Mouse (Mus musculus): ENCODE results near the gene Rpgrip1l. TPM values are rescaled to one million over a fixed set of nuclear protein-coding genes. Genes with fewer than 3 reads are reported as not detected.

The Rpgrip1l gene
- polyA plus RNA-seq, 1 experiment from 2014 or later = 13.6 TPM

DNA sequence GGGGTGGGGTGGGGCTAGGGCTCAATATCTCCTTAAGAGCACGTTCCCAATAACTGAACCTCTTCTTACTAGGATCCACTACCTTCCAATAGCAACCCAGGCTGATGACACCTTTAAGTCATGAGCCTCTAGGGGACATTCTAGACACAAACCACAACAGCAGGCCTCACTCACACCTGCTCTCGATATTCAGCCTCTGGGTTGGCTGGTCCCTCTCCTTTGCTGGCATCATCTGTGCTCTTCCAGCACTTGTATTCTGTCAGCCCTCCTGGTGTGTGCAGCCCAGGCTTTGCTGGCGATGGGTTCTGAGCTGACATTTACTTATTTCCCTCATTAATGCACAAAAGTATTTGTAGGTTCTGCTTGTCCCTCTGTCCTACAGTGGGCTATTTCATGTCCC lies 98.8 kb downstream of the Rpgrip1l start:
- Histone ChIP-seq H3K9me3 (no peaks in the 10 kb centered on the region), H3K4me1 (no peaks in the 10 kb centered on the region), H3K4me2 (replicated peaks) (no peak overlapping the region), H3K27me3 (no peaks in the 10 kb centered on the region), H3K4me3 (no peak overlapping the region), H3K9ac (replicated peaks) (no peak overlapping the region), H3K36me3 (no peaks in the 10 kb centered on the region), H3K27ac (replicated peaks) (no peak overlapping the region)
- no peak for ATAC-seq (replicated peaks)
- WGBS = 75% methylated on average over 3 of the region's 3 CpGs

DNA sequence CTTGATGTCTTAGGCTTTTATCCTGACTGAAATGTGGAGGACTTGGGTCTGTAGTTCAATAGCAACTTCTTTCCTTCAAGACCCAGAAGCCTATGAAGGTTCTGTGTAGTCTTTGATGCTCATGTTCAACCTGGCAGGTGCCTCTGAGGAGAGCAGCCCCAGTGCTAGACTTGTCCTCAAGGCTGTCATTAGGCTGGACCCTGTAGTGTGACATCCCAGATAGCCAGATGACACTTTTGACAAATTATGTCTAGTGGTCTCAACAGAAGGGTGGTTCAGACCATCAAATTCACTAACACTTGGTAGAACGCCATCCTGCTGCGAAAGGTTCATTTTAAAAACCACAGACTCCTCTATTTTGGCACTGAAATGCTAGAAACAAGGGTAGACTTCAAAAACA lies 100.1 kb downstream of the Rpgrip1l start:
- Histone ChIP-seq H3K4me2 (replicated peaks) (no peak overlapping the region), H3K4me1 (no peaks in the 10 kb centered on the region), H3K9ac (replicated peaks) (no peak overlapping the region), H3K4me3 (no peak overlapping the region), H3K27ac (replicated peaks) (no peak overlapping the region), H3K36me3 (no peaks in the 10 kb centered on the region), H3K27me3 (no peaks in the 10 kb centered on the region), H3K9me3 (no peaks in the 10 kb centered on the region)
- ATAC-seq (replicated peaks) = no peak
- WGBS = 77% methylated on average over 2 of the region's 2 CpGs

DNA sequence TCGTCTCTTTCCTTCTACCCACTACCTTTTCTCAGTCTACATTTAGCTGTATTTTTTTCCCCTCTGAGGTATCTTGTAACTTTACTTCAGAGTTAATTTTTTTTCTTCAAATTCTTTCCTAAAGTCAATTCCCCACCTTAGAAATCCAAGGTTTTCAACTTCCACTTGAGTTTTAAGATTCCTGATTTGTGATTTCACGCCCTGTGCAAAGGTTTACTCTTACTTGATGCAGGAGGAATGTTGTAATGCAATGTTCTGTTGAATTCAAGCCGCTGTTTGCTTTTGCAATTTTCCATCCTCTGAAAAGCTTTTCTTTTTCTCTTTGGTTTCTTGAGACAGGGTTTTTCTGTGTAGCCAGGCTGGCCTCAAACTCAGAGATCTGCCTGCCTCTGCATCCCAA lies 103.4 kb downstream of the Rpgrip1l start:
- no peaks in the 10 kb centered on the region for H3K4me1 ChIP-seq
- no peak overlapping the region for H3K4me2 ChIP-seq (replicated peaks)
- no peak overlapping the region for H3K4me3 ChIP-seq
- no peaks in the 10 kb centered on the region for H3K36me3 ChIP-seq
- H3K27me3 ChIP-seq = no peaks in the 10 kb centered on the region
- no peaks in the 10 kb centered on the region for H3K9me3 ChIP-seq
- ATAC-seq (replicated peaks) = no peak
- WGBS = 84% methylated on average over 3 of the region's 3 CpGs
- no peak overlapping the region for H3K27ac ChIP-seq (replicated peaks)
- H3K9ac ChIP-seq (replicated peaks) = no peak overlapping the region

DNA sequence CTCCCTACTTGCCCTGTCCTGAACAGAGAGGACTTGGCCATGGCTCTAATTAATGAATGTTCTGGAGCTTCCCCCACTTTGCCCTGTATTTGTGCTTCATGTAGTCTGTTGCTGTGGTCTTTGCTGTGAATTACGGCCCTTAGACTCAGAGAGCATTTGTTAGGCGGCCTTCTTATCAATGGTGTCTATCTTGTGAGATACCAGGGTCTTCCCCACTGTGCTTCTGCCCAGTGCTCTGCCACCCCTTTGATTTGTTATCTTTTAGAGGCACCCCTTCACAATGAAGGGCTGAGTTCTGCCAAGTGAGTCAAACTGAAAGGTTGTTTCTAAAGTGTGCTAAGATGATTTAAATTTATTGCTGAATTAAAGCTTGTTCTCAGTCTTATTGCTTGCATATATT lies 105.4 kb downstream of the Rpgrip1l start:
- H3K9me3 ChIP-seq = no peaks in the 10 kb centered on the region
- H3K4me1 ChIP-seq = no peaks in the 10 kb centered on the region
- no peak overlapping the region for H3K4me2 ChIP-seq (replicated peaks)
- ATAC-seq (replicated peaks) = no peak
- H3K36me3 ChIP-seq = no peaks in the 10 kb centered on the region
- no peaks in the 10 kb centered on the region for H3K27me3 ChIP-seq
- WGBS = 75% methylated on average over 2 of the region's 2 CpGs
- H3K4me3 ChIP-seq = no peak overlapping the region
- H3K27ac ChIP-seq (replicated peaks) = no peak overlapping the region
- H3K9ac ChIP-seq (replicated peaks) = no peak overlapping the region

DNA sequence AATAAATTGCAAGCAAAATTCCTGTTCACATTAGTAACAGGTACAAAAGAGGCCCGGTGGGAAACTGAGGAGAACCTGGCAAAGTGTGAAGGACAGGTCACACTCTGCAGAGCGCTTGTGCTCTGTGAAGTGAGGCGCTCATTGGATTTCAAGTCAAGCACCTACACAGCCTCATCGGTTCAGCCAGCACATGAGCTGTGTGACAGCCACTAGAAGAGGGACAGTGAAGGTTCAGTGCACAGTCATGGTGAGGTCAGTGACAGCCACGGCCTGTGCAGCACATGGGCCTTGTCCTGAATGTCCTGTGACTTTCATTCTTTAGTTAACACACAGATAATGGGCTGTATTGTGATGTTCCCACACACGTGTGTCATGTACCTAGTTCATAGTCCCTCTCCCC lies 107.2 kb downstream of the Rpgrip1l start:
- WGBS = 78% methylated on average over 6 of the region's 6 CpGs
- Histone ChIP-seq H3K27me3 (no peaks in the 10 kb centered on the region), H3K4me3 (no peak overlapping the region), H3K4me1 (no peaks in the 10 kb centered on the region), H3K9me3 (no peaks in the 10 kb centered on the region), H3K9ac (replicated peaks) (no peak overlapping the region), H3K36me3 (no peaks in the 10 kb centered on the region), H3K27ac (replicated peaks) (no peak overlapping the region), H3K4me2 (replicated peaks) (no peak overlapping the region)
- no peak for ATAC-seq (replicated peaks)

DNA sequence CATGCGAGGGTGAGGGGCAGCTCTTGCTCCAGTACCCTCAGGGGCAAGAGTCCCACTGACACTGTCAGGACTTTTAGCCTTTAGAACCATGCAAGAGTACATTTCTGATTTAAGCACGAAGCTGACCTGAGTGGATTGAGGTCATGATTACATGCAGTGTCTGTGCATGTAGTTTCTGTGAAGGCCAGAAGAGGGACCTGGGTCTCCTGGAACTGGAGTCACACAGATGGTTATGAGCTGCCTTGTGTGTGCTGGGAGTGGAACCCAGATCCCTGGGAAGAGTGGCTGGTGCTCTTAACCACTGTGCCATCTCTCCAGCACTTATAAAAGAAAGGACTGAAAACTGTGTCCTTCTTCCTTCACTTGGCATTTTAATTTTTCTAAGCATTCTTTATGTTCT lies 111.9 kb downstream of the Rpgrip1l start:
- Histone ChIP-seq H3K9ac (replicated peaks) (no peak overlapping the region), H3K4me1 (no peaks in the 10 kb centered on the region), H3K4me2 (replicated peaks) (no peak overlapping the region), H3K27ac (replicated peaks) (no peak overlapping the region), H3K9me3 (no peaks in the 10 kb centered on the region), H3K36me3 (no peaks in the 10 kb centered on the region), H3K4me3 (no peak overlapping the region), H3K27me3 (no peaks in the 10 kb centered on the region)
- no peak for ATAC-seq (replicated peaks)
- 74% methylated on average over 2 of the region's 2 CpGs for WGBS

DNA sequence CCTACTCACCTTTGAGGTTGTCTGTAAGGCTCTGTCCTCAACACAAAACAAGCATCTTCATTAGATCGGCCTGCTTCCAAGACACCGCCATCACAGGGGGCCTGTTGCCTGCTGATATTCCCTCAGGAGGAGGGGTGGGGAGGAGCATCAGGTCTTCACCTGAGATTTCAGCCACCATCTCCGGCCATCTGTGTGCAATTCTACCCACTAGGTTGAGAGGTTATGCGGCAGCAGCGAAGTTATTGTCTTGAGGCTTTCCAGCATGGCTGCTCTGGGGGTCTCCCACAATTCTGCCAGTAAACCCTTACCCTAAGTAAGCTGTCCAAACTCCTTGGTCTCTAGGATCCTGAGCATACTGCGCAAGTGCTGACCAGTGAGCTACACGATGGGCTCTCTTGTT lies 113.2 kb downstream of the Rpgrip1l start, which contains the start of gene Aktip:
TSS of gene Aktip (minus strand) at position 101 of the 400 bp plus-strand sequence.
- H3K9me3 ChIP-seq = no peaks in the 10 kb centered on the region
- H3K4me3 ChIP-seq = no peak within 1 kb of the TSS
- H3K27ac ChIP-seq (replicated peaks) = no peak within 1 kb of the TSS
- no peaks in the 10 kb centered on the region for H3K36me3 ChIP-seq
- H3K9ac ChIP-seq (replicated peaks) = no peak within 1 kb of the TSS
- ATAC-seq (replicated peaks) = no peak
- no peak within 1 kb of the TSS for H3K4me2 ChIP-seq (replicated peaks)
- 96% methylated on average over 7 of the region's 7 CpGs for WGBS
- H3K4me1 ChIP-seq = no peaks in the 10 kb centered on the region
- no peaks in the 10 kb centered on the region for H3K27me3 ChIP-seq

DNA sequence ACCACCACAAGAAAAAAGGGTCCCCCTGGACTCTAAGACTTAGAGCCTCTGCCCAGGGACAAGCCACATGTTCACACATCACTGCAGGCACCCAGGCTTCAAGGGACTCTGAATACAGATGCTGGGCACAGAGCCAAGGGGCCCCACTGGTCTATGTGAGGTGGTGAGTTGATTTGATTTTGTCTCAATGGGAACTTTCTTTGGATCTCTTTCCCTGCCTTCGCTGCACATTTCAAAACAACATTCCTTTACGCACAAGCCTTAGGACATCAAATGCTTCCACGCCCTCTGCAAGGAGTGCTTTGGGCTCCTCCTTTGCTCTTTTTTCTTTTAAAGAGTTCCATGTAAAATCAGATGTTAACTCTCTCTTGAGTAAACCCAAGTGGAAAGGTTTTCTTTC lies 115.0 kb downstream of the Rpgrip1l start:
- Histone ChIP-seq H3K27ac (replicated peaks) (no peak overlapping the region), H3K4me2 (replicated peaks) (no peak overlapping the region), H3K36me3 (no peaks in the 10 kb centered on the region), H3K9me3 (no peaks in the 10 kb centered on the region), H3K4me3 (no peak overlapping the region), H3K4me1 (no peaks in the 10 kb centered on the region), H3K9ac (replicated peaks) (no peak overlapping the region), H3K27me3 (peaks cover under 1% of the 10 kb centered on the region; the same call in 1 of the 2 replicates)
- WGBS = 28% methylated on average over 3 of the region's 3 CpGs
- ATAC-seq (replicated peaks) = no peak

DNA sequence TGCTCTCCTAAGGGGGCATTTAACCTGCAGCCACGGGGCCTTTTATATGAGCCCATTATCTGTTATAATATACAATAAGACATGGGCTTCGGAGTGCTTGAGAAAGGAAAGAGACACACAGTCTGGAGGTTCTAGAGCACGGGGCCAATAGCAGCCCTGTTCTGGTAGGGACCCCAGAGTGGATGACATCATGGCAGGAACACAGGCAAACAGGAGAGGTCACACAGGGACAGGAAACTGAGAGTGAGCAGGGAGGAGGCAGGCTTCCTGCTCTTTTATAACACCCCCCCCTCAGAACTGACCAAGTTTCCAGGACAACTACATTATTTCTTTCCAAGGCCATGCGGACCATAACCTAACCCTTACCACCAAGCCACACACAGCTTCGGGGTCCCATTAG lies 115.8 kb downstream of the Rpgrip1l start:
- Histone ChIP-seq H3K9ac (replicated peaks) (no peak overlapping the region), H3K4me3 (no peak overlapping the region), H3K4me1 (no peaks in the 10 kb centered on the region), H3K9me3 (no peaks in the 10 kb centered on the region), H3K27me3 (peaks cover 3% of the 10 kb centered on the region; the same call in 1 of the 2 replicates), H3K4me2 (replicated peaks) (no peak overlapping the region), H3K36me3 (no peaks in the 10 kb centered on the region), H3K27ac (replicated peaks) (no peak overlapping the region)
- WGBS = 85% methylated on average over 5 of the region's 5 CpGs
- no peak for ATAC-seq (replicated peaks)

DNA sequence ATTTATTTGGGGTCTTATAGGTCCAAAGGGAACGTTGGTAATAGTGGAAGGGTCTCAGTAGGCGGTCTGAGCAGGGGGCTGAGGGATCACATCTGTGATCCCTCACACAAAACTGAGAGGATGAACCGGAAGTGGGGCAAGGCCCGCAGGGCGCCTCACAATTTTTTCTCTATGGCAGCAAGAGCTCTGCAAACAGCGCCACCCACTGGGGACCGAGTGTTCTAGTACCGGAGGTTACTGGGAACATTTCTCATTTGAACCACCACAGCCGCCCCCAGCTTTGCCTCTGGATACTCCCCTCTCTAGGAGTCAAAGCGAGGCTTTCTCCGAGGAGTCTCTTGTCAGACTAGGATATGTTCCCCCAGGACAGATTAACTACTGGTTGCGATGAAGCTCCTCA lies 116.4 kb downstream of the Rpgrip1l start:
- 77% methylated on average over 12 of the region's 12 CpGs for WGBS
- Histone ChIP-seq H3K4me3 (no peak overlapping the region), H3K9me3 (no peaks in the 10 kb centered on the region), H3K9ac (replicated peaks) (no peak overlapping the region), H3K4me1 (no peaks in the 10 kb centered on the region), H3K27me3 (peaks cover 6% of the 10 kb centered on the region; the same call in 1 of the 2 replicates), H3K27ac (replicated peaks) (no peak overlapping the region), H3K36me3 (no peaks in the 10 kb centered on the region), H3K4me2 (replicated peaks) (no peak overlapping the region)
- ATAC-seq (replicated peaks) = no peak

DNA sequence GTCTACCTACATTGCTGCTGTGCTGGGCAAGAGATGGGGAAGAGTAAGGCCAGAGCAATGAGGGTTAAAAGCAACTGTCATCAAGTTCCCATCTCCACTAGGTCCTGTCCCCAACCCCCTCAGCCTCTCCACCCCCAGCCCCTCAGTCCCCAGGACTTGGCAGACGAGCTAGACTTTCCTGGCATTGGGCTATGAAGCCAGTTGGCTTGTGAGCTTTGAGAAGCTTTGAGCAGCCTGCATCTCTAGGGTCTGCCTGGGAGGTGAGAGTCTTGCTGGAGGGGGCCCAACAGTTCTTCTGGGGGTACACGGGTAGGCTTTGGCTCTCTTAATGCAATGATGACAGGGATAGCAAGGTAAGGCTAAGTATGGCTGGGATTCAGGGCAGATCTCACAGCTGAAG lies 119.0 kb downstream of the Rpgrip1l start:
- H3K27ac ChIP-seq (replicated peaks) = no peak overlapping the region
- no peaks in the 10 kb centered on the region for H3K9me3 ChIP-seq
- ATAC-seq (replicated peaks) = no peak

DNA sequence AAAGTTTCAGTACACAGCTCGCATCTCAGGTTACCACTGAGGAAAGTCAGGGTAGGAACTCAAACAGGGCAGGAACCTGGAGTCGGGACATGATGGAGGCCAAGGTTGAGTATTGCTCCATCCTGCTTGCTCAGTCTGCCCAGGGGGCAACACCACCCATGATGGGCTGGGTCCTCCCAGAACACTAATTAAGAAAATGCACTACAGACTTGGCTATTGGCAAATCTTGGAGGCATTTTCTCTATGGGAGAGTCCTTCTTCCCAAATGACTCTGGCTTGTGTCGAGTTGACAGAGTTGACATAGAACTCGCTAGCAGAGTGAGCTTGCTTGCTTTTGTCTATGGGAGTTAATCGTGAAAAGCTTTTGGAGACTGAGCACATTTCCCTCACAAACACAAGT lies 120.1 kb downstream of the Rpgrip1l start:
- Histone ChIP-seq H3K4me1 (peaks cover 7% of the 10 kb centered on the region), H3K27me3 (peaks cover 16% of the 10 kb centered on the region; the same call in 1 of the 2 replicates), H3K9me3 (no peaks in the 10 kb centered on the region), H3K4me2 (replicated peaks) (no peak overlapping the region), H3K27ac (replicated peaks) (no peak overlapping the region), H3K36me3 (no peaks in the 10 kb centered on the region), H3K4me3 (no peak overlapping the region), H3K9ac (replicated peaks) (no peak overlapping the region)
- no peak for ATAC-seq (replicated peaks)
- 82% methylated on average over 5 of the region's 5 CpGs for WGBS

More for the DNA sequence above, 119.0 kb downstream of the Rpgrip1l start:
- H3K27me3 ChIP-seq = peaks cover 16% of the 10 kb centered on the region; the same call in 1 of the 2 replicates
- WGBS = 61% methylated on average over 2 of the region's 2 CpGs
- H3K4me3 ChIP-seq = no peak overlapping the region
- no peak overlapping the region for H3K4me2 ChIP-seq (replicated peaks)
- H3K9ac ChIP-seq (replicated peaks) = no peak overlapping the region
- no peaks in the 10 kb centered on the region for H3K36me3 ChIP-seq
- peaks cover 7% of the 10 kb centered on the region for H3K4me1 ChIP-seq

DNA sequence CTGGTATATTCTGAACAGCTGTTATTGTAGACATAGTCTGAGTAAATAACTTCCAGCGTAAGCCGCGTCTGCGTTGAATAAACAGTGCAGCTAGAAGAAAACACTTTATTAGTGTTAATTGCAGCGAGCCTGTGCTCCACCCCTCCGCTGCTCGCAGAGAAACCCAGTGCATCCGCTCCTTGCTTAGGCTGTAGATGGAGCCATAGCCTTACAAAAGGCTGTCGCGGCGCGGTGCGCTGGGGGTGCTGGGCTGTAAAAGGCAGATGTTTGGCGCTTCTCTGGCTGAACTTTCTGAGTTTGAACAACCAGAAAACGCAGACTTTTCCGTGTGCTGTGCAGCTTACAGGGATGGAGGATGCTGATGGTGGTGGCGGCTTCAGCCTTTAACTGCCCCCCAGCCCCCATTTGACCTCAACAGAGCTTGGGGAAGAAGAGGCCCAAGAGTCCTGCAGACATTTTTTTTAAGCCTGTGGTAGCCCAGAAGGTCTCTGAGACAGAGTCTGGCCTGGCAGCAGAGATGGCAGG lies 122.2 kb downstream of the Rpgrip1l start:
- Histone ChIP-seq H3K4me2 (replicated peaks) (peak overlapping the region; percentile 24), H3K9me3 (no peaks in the 10 kb centered on the region), H3K4me3 (no peak overlapping the region), H3K9ac (replicated peaks) (no peak overlapping the region), H3K27me3 (peaks cover 16% of the 10 kb centered on the region; the same call in 1 of the 2 replicates), H3K27ac (replicated peaks) (no peak overlapping the region), H3K4me1 (peaks cover 7% of the 10 kb centered on the region), H3K36me3 (no peaks in the 10 kb centered on the region)
- peak; percentile 91 for ATAC-seq (replicated peaks)
- WGBS = 3% methylated on average over 17 of the region's 17 CpGs
